Mouse (Mus musculus): Measurements from ENCODE around the gene Speg. TPM values are rescaled to one million over a fixed set of nuclear protein-coding genes. Genes with fewer than 3 reads are reported as not detected.

The Speg gene
- polyA plus RNA-seq, 1 experiment from 2014 or later: 15.6 TPM

GRCm38 (mm10) chr1:75478916-75479634 lies 104.0 kb downstream of the Speg start, which contains the start of the genes Chpf and Tmem198:
Gene Chpf (minus strand): TSS chr1:75479307.
Gene Tmem198 (plus strand): TSS chr1:75479532.
- H3K27me3 ChIP-seq (ENCODE audit: control insufficient read depth, insufficient read depth, low read length): no peaks in the 10 kb centered on the region
- H3K4me2 ChIP-seq (ENCODE audit: low read length): peak within 1 kb of the TSS; percentile 86
- no peaks in the 10 kb centered on the region for H3K9me3 ChIP-seq (ENCODE audit: control insufficient read depth, low read length)
- ATAC-seq (ENCODE audit: low FRiP score, low TSS enrichment) (peak; percentile 92), DNase-seq (peak; percentile 99)
- H3K9ac ChIP-seq (replicated peaks; ENCODE audit: low read length): peak within 1 kb of the TSS; percentile 90
- WGBS: under 1% methylated on average over 71 of the region's 76 CpGs
- peaks cover 32% of the 10 kb centered on the region for H3K4me1 ChIP-seq (ENCODE audit: control insufficient read depth, insufficient read depth, low read length)
- H3K4me3 ChIP-seq (replicated peaks; ENCODE audit: low read depth, low read length): peak within 1 kb of the TSS; percentile 87
- H3K36me3 ChIP-seq (ENCODE audit: control insufficient read depth, insufficient read depth, low read length): peaks cover 47% of the 10 kb centered on the region
- peak within 1 kb of the TSS; percentile 89 for H3K27ac ChIP-seq (replicated peaks; ENCODE audit: low read depth, low read length)

GRCm38 (mm10) chr1:75479635-75479989 lies 104.5 kb downstream of the Speg start:
- peaks cover 47% of the 10 kb centered on the region for H3K36me3 ChIP-seq (ENCODE audit: control insufficient read depth, insufficient read depth, low read length)
- H3K4me2 ChIP-seq (ENCODE audit: low read length): peak overlapping the region; percentile 86
- no peak for ATAC-seq (ENCODE audit: low FRiP score, low TSS enrichment)
- WGBS: under 1% methylated on average over 24 of the region's 24 CpGs
- peak overlapping the region; percentile 90 for H3K9ac ChIP-seq (replicated peaks; ENCODE audit: low read length)
- H3K27ac ChIP-seq (replicated peaks; ENCODE audit: low read depth, low read length): peak overlapping the region; percentile 89
- DNase-seq: no peak
- peaks cover 32% of the 10 kb centered on the region for H3K4me1 ChIP-seq (ENCODE audit: control insufficient read depth, insufficient read depth, low read length)
- peaks cover 5% of the 10 kb centered on the region; the same call in 1 of the 2 replicates for H3K27me3 ChIP-seq (ENCODE audit: control insufficient read depth, insufficient read depth, low read length)
- H3K4me3 ChIP-seq (replicated peaks; ENCODE audit: low read depth, low read length): peak overlapping the region; percentile 87
- no peaks in the 10 kb centered on the region for H3K9me3 ChIP-seq (ENCODE audit: control insufficient read depth, low read length)

- H3K36me3 ChIP-seq (ENCODE audit: control insufficient read depth, insufficient read depth, low read length): peaks cover 47% of the 10 kb centered on the region
- peaks cover 9% of the 10 kb centered on the region for H3K27me3 ChIP-seq (ENCODE audit: control insufficient read depth, insufficient read depth, low read length)
- peak overlapping the region; percentile 90 for H3K9ac ChIP-seq (replicated peaks; ENCODE audit: low read length)
- H3K9me3 ChIP-seq (ENCODE audit: control insufficient read depth, low read length): no peaks in the 10 kb centered on the region
- DNase-seq (peak; percentile 58), ATAC-seq (ENCODE audit: low FRiP score, low TSS enrichment) (no peak)
- WGBS: 16% methylated on average over 13 of the region's 13 CpGs
- H3K4me2 ChIP-seq (ENCODE audit: low read length): peak overlapping the region; percentile 86
- H3K27ac ChIP-seq (replicated peaks; ENCODE audit: low read depth, low read length): peak overlapping the region; percentile 89
- peaks cover 32% of the 10 kb centered on the region for H3K4me1 ChIP-seq (ENCODE audit: control insufficient read depth, insufficient read depth, low read length)
- H3K4me3 ChIP-seq (replicated peaks; ENCODE audit: low read depth, low read length): peak overlapping the region; percentile 87
Observed at GRCm38 (mm10) chr1:75480036-75480435, 104.9 kb downstream of the Speg start.

- ATAC-seq (ENCODE audit: low FRiP score, low TSS enrichment) (no peak), DNase-seq (no peak)
- Histone ChIP-seq H3K27ac (replicated peaks; ENCODE audit: low read depth, low read length) (no peak overlapping the region), H3K4me1 (ENCODE audit: control insufficient read depth, insufficient read depth, low read length) (peaks cover 32% of the 10 kb centered on the region), H3K9me3 (ENCODE audit: control insufficient read depth, low read length) (no peaks in the 10 kb centered on the region), H3K27me3 (ENCODE audit: control insufficient read depth, insufficient read depth, low read length) (peaks cover 16% of the 10 kb centered on the region), H3K9ac (replicated peaks; ENCODE audit: low read length) (peak overlapping the region; percentile 90; the same call in 1 of the 2 replicates), H3K4me3 (replicated peaks; ENCODE audit: low read depth, low read length) (peak overlapping the region; percentile 87), H3K4me2 (ENCODE audit: low read length) (peak overlapping the region; percentile 86), H3K36me3 (ENCODE audit: control insufficient read depth, insufficient read depth, low read length) (peaks cover 47% of the 10 kb centered on the region)
- 86% methylated on average over 7 of the region's 7 CpGs for WGBS
Observed at GRCm38 (mm10) chr1:75480735-75481134, 105.6 kb downstream of the Speg start.

Other genes starting within 250 kb of the Speg start
- not detected in 2 replicates for gene Slc23a3, start 241.4 kb upstream of the Speg start, polyA plus RNA-seq (2014; fragmentation: Nextera tagmentation; extraction: Ambion mirVana)
- 48.8 and 52.5 TPM in 2 replicates for gene Cnppd1, start 232.6 kb upstream of the Speg start, polyA plus RNA-seq (2014; fragmentation: Nextera tagmentation; extraction: Ambion mirVana)
- 126 and 133 TPM in 2 replicates for gene Retreg2, start 232.5 kb upstream of the Speg start, polyA plus RNA-seq (2014; fragmentation: Nextera tagmentation; extraction: Ambion mirVana)
- 34.5 and 34.8 TPM in 2 replicates for gene Zfand2b, start 206.7 kb upstream of the Speg start, polyA plus RNA-seq (2014; fragmentation: Nextera tagmentation; extraction: Ambion mirVana)
- 35.5 and 36.3 TPM in 2 replicates for gene Abcb6, start 194.9 kb upstream of the Speg start, polyA plus RNA-seq (2014; fragmentation: Nextera tagmentation; extraction: Ambion mirVana)
- gene Ankzf1, start 183.1 kb upstream of the Speg start, polyA plus RNA-seq (2014; fragmentation: Nextera tagmentation; extraction: Ambion mirVana): 18.1 and 19.7 TPM in 2 replicates
- gene Atg9a, start 183.1 kb upstream of the Speg start, polyA plus RNA-seq (2014; fragmentation: Nextera tagmentation; extraction: Ambion mirVana): 40.7 and 47.8 TPM in 2 replicates
- gene Glb1l, start 164.5 kb upstream of the Speg start, polyA plus RNA-seq (2014; fragmentation: Nextera tagmentation; extraction: Ambion mirVana): 14.2 and 24.2 TPM in 2 replicates
- 120 and 144 TPM in 2 replicates for gene Stk16, start 164.5 kb upstream of the Speg start, polyA plus RNA-seq (2014; fragmentation: Nextera tagmentation; extraction: Ambion mirVana)
- 4.2 and 6.4 TPM in 2 replicates for gene Tuba4a, start 155.4 kb upstream of the Speg start, polyA plus RNA-seq (2014; fragmentation: Nextera tagmentation; extraction: Ambion mirVana)
- gene A630095N17Rik, start 143.2 kb upstream of the Speg start, polyA plus RNA-seq (2014; fragmentation: Nextera tagmentation; extraction: Ambion mirVana): not detected in 2 replicates
- gene Dnajb2, start 138.9 kb upstream of the Speg start, polyA plus RNA-seq (2014; fragmentation: Nextera tagmentation; extraction: Ambion mirVana): 29.5 and 38.3 TPM in 2 replicates
- gene Ptprn, start 110.8 kb upstream of the Speg start, polyA plus RNA-seq (2014; fragmentation: Nextera tagmentation; extraction: Ambion mirVana): 16.6 and 19.3 TPM in 2 replicates
- 116 and 164 TPM in 2 replicates for gene Resp18, start 96.9 kb upstream of the Speg start, polyA plus RNA-seq (2014; fragmentation: Nextera tagmentation; extraction: Ambion mirVana)
- 146 and 152 TPM in 2 replicates for gene Dnpep, start 57.3 kb upstream of the Speg start, polyA plus RNA-seq (2014; fragmentation: Nextera tagmentation; extraction: Ambion mirVana)
- gene Des, start 15.0 kb upstream of the Speg start, polyA plus RNA-seq (2014; fragmentation: Nextera tagmentation; extraction: Ambion mirVana): 0.32 and 1.4 TPM in 2 replicates
- 75.7 and 75.9 TPM in 2 replicates for gene Gmppa, start 60.6 kb downstream of the Speg start, polyA plus RNA-seq (2014; fragmentation: Nextera tagmentation; extraction: Ambion mirVana)
- gene Asic4, start 75.1 kb downstream of the Speg start, polyA plus RNA-seq (2014; fragmentation: Nextera tagmentation; extraction: Ambion mirVana): 16.6 and 34.3 TPM in 2 replicates
- 39.7 and 44.2 TPM in 2 replicates for gene Chpf, start 104.0 kb downstream of the Speg start, polyA plus RNA-seq (2014; fragmentation: Nextera tagmentation; extraction: Ambion mirVana)
- gene Tmem198, start 104.2 kb downstream of the Speg start, polyA plus RNA-seq (2014; fragmentation: Nextera tagmentation; extraction: Ambion mirVana): 42.9 and 55.9 TPM in 2 replicates
- 22.0 and 24.1 TPM in 2 replicates for gene Obsl1, start 131.2 kb downstream of the Speg start, polyA plus RNA-seq (2014; fragmentation: Nextera tagmentation; extraction: Ambion mirVana)
- gene Inha, start 131.8 kb downstream of the Speg start, polyA plus RNA-seq (2014; fragmentation: Nextera tagmentation; extraction: Ambion mirVana): 9.3 and 16.8 TPM in 2 replicates
- gene Stk11ip, start 146.2 kb downstream of the Speg start, polyA plus RNA-seq (2014; fragmentation: Nextera tagmentation; extraction: Ambion mirVana): 15.7 and 21.0 TPM in 2 replicates
- 31.5 and 41.0 TPM in 2 replicates for gene Slc4a3, start 171.0 kb downstream of the Speg start, polyA plus RNA-seq (2014; fragmentation: Nextera tagmentation; extraction: Ambion mirVana)

All from midbrain, embryonic 14.5 days (tissue).